Mouse (Mus musculus) kidney, postnatal 10 days (tissue): ENCODE results near the gene Tagln.

Experiments
- DNase-seq: peaks from one replicate; pipeline ENCODE4 v3.0.0; 2021; ENCODE audit warnings: mixed read lengths

Tagln gene

DNA sequence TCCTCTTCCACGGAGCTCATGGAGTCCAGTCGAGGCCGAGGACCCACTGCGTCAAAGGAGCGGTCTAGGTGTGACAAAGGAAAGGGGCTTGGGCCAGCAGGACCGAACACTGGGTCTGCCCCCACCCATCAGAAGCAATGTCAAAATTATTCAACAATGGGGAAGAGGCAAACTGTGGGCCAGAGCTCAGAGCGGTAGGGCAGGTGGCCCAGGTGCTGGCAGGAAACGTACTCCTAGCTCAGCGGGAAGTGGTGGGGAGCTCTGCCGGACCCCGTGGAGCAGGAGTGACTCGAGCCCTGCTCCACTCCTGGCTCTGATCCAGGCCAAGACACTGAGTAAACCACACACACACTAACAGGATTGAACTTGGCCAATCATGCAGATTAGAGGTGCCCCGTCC lies 9.9 kb upstream of the Tagln start:
- DNase-seq: no peak

DNA sequence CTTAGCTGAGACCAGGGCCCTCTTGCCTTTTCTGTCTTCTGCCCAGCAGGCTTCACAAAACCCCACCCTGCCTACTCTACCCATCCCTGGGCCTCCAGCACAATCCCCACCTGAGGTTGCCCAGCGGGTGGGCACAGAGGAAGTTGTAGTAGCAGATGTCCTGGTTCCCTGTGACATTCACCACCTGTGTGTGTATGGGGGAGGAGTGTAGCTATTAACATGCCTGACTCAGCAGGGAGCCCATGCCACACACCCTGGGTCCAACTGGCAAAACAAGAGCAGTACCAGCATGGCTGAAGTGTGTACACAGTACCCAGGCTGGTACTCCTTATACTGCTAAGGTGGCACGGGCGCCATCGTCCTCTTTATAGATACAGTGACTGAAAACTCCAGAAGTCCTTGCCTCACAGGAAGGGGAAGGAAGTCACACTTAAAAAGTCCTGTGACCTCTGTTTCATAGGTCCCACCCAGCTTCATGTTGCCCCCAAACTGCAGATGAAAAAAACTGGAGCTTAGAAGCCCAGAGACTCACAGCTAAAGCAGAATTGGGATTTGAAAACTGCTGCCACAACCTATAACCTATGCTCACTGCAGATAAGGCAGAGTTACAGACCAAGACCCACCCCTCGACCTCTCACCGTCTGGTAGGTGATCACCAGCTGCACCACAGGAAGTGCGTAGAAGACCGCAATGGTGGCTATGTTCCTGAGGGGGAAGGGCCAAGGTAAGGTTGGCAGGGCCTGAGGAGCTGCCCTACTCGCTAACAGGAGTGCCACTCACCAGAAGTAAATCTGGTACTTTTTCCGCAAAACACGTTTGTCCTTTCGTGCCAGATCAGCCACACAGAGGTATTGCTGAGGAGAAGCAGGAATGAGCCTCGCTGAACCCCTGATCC lies 8.9 kb upstream of the Tagln start:
- DNase-seq: no peak

GRCm38 (mm10) chr9:45943628-45944505 lies 8.0 kb upstream of the Tagln start:
- no peak for DNase-seq

DNA sequence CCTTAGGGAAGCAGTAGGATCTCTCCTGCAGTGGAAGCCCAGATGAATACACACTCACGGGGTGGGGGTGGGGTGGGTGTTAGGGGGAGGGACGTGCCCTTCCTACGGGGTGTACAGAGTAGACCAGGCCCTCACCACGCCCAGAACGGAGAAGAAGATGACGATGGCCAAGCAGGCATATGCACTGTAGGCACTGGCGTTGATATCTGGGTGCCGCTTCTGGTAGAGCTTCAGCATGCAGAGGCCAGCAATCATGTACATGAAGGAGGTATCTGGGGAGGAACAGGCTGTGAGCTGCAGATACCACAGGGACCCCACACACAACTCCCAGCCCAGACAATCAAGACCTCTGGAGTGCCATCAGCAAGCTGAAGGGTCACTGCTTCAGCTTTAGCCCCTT lies 7.1 kb upstream of the Tagln start:
- no peak for DNase-seq

DNA sequence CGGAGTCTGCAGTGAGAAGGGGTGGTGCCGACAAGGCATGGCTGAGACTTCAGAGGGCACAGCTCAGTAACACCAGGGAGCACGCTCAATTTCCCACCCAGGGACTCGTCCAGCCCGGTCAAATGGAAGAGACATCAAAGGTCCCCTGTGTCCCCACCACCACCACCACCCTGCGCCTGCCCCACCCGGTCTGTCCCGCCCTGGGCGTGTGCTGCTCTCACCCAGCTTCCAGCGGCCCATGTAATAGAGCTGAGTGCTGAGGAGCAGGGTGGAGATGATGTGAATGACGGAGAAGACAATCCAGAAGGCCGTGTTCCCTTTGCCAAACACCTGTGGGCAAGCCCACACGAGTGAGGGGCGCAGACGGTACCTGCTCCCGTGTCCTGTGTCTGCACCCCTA lies 6.6 kb upstream of the Tagln start:
- DNase-seq: no peak

GRCm38 (mm10) chr9:45941329-45941888 lies 5.6 kb upstream of the Tagln start:
- no peak for DNase-seq

DNA sequence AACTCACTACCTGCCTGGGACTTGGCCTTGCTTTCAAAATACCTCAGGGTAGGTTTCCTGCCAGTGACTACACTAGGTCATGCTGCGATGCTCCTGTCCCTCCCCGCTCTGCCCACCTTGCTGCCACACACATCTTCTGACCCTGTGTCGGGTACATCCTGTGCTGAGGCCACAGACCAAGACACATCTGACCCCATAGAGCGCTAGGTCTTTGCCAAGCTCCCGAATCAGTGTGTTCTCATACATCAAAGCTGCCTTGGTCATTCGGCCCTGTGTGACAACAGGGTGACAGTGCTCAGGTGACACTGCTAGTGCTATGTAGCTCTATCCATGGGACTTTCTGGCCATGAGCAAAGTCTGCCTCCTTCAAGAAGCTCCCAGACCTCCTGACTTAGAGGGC lies 3.9 kb upstream of the Tagln start:
- no peak for DNase-seq

GRCm38 (mm10) chr9:45938952-45939637 lies 3.2 kb upstream of the Tagln start:
- DNase-seq: no peak

DNA sequence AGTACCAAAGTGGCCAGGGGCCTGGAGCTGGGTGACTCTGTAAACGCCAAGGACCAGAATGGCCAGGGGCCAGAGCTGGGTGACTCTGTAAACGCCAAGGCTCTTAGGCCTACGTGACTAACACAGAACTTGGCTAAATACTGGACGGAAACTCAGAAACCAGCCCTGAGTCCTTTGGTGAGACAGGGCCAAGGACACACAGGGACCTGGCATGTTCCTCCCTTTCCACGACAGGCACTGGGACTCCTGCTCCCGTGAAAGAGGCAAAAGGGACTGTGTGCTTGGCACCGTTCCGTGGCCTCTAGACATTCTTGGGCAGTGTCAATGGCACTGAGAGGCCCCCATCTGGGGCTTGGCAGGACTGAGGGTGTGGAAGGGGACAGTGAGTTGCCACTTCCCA lies 2.2 kb upstream of the Tagln start:
- DNase-seq: no peak

GRCm38 (mm10) chr9:45936883-45937282 lies 1.0 kb upstream of the Tagln start:
- peak; percentile 86 for DNase-seq

DNA sequence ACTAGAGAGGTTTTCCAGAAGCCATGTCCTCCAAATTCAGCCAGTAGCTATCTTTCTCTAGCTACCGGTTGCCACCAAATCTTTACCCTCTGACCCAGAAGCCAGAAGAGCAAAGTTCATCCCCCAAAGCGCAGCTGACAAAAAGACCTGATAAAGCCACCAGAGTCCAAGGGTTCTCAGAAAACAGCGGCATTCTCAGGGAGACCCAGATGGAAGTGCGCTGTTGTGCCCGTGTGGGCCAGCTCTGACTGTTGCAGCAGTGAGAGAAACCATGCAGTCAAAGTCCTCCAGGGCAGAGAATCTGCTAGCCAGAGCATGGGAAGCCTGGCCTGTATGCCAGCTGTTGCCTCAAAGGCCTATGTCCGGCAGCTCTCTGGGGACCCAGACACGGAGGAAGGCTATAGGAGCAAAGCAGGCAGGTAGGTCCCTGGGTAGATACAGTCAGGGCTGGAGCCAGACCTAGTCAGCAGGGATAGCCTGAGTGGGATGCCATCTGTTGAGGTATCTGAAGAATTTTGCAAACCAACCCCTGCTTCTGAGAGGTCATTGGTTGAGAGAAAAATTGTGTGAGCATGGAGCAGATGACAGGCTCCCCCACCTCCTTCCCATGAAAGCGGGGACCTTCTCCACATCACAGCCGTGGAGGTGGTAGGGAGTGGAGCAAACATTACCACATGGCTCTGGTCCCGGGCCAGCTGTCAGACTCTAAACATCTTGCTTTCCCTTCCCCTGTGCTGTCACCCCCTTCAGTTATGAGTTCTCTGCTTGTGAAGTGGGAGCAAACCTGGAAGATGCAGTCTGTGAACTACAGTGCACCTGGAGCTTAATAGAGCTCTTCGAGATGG lies 3.1 kb downstream of the Tagln start:
- DNase-seq: no peak

GRCm38 (mm10) chr9:45931958-45932357 lies 3.9 kb downstream of the Tagln start:
- peak; percentile 62 for DNase-seq

DNA sequence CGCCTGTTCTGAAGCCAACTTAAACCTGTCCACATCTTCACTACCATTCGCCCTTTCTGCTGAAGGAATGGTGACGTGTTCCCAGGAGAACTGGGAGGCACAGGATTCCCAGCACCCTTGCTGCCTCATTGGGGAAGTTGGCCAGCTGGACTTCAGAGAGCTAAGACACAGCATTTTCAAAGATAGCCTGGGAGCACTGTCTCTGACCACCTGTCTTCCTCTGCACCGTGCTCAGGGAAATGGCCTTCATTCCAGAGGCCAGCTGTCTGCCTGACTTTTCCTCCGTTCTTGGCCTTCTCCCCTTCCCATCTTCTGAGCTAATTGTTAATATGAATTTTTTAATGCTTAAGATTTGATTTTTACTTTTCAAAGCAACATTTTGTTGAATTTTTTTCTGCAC lies 6.6 kb downstream of the Tagln start:
- DNase-seq: no peak

GRCm38 (mm10) chr9:45919895-45920294 lies 16.0 kb downstream of the Tagln start:
- peak; percentile 38 for DNase-seq

GRCm38 (mm10) chr9:45917041-45917934 lies 18.6 kb downstream of the Tagln start:
- DNase-seq: peak; percentile 78

DNA sequence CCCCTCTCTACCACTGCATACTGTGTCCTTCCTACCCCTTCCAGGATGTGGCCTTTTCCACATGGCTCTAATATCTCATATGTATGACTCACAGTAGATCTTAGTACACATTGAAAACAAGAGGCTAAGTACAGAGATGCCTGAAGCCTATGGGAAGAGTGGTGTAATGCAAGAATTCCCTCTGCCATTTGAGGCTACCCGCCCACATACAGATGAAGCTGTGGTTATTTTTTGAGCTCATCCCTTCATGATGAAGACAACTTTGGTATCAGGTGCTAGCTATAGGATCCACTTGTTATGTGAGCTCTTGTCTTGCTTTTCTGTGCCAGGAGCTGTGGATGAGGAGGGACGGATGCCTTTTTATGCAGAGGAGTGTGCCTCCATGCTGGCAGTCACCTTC lies 20.2 kb downstream of the Tagln start:
- no peak for DNase-seq

DNA sequence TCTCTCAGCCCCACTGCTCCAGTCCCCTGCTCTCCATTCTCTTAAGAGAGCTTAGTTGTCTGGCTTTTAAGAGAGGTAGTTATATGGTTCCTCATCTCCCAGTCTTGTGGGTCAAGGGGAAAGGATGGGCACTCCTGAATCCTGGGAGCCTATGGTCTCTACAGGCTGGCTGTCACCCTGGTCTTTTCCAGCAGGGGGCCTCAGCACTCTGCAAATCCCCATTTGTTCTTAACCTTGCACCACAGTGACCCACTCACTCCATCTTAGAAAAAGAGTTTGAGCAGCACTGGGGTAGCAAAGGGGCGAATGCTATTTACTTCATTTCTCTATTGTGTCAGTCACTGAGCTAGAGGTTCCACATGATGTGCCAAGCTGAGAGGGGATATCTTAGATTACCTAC lies 24.2 kb downstream of the Tagln start:
- DNase-seq: peak; percentile 83

- no peak for DNase-seq
Measured at GRCm38 (mm10) chr9:45910995-45911394, 24.9 kb downstream of the Tagln start.

- DNase-seq: no peak
Measured at GRCm38 (mm10) chr9:45907078-45907428, 28.8 kb downstream of the Tagln start.

GRCm38 (mm10) chr9:45906355-45907077 lies 29.3 kb downstream of the Tagln start, which contains the start of the genes Pcsk7 and Rnf214:
TSS of gene Pcsk7 (plus strand) at chr9:45906497.
TSS of gene Rnf214 (minus strand) at chr9:45906911.
- peak; percentile 96 for DNase-seq
